In the genomic region with DNA sequence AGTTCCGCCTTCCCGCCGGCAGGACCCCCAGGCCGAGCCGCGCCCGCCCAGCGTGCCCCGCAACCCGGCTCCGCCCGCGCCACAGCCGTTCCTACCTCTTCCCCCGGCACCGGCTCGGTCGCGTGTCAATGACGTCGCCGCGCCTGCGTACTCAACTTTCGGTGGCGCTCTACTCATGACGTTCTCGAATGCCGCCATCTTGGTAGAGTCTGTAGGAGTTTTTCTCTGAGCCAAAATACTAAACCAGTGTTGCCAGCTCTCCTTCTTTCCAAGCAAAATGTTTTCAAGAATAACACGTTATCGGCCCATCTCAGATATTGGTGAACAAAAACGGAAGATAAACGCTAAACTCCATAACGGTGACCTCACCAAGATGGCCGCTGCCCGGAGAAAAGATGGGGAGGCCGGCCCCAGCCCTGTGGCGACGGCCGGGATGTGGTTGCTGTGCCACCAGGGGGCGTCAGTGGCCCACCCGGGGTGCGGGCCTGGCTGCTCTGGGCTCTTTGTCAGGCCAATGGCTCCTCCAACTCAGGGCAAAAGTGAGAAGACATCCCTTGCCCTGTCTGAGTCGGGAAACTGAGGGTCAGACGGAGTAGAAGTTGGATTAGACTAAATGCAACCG, we compare ENCODE assay signal across 8 mouse cellular contexts. TPM values are rescaled to one million over a fixed set of nuclear protein-coding genes. Genes with fewer than 3 reads are reported as not detected.
DNase-seq lines count a peak whose midpoint lies in the region; ATAC-seq and TF ChIP-seq lines count a peak whose summit lies in the region.

Gene Ccdc124 (minus strand): TSS at position 572 of the 622 bp plus-strand sequence.

- H3K36me3 ChIP-seq in ES-E14 (ENCODE audit: control insufficient read depth, insufficient read depth, low read length, poor library complexity, severe bottlenecking): no peaks in the 10 kb centered on the region
- no peaks in the 10 kb centered on the region for H3K36me3 ChIP-seq in forebrain, postnatal 0 days (ENCODE audit: insufficient read depth)
- H3K36me3 ChIP-seq in lung, embryonic 15.5 days: no peaks in the 10 kb centered on the region

- no peaks in the 10 kb centered on the region for H3K9me3 ChIP-seq in ES-E14 (ENCODE audit: control insufficient read depth, insufficient read depth, low read depth, low read length)
- no peaks in the 10 kb centered on the region for H3K9me3 ChIP-seq in forebrain, postnatal 0 days (ENCODE audit: low read length)
- H3K9me3 ChIP-seq in lung, embryonic 15.5 days: no peaks in the 10 kb centered on the region

- peak; percentile 91 for ATAC-seq in forebrain, postnatal 0 days
- ATAC-seq in lung, embryonic 15.5 days (ENCODE audit: borderline replicate concordance, extremely low read depth, low FRiP score, low TSS enrichment): peak; percentile 87

- no peaks in the 10 kb centered on the region for H3K27me3 ChIP-seq in forebrain, postnatal 0 days (ENCODE audit: insufficient read depth, low read length)
- no peaks in the 10 kb centered on the region for H3K27me3 ChIP-seq in lung, embryonic 15.5 days

- peaks cover 2 to 25% of the 10 kb centered on the region in 2 experiments; a peak in 3 of 4 replicates for H3K4me1 ChIP-seq in ES-E14 (ENCODE audit: control insufficient read depth in 2 of 2, insufficient read depth in 2 of 2, low read length in 2 of 2, poor library complexity in 1 of 2)
- peaks cover 11% of the 10 kb centered on the region; the same call in 1 of the 2 replicates for H3K4me1 ChIP-seq in forebrain, postnatal 0 days (ENCODE audit: insufficient read depth)
- H3K4me1 ChIP-seq in lung, embryonic 15.5 days: peaks cover 18% of the 10 kb centered on the region

- peak within 1 kb of the TSS; percentile 80 to 85 for H3K4me3 ChIP-seq in ES-E14 (ENCODE audit: insufficient read depth in 1 of 2, low read depth in 1 of 2, low read length in 2 of 2, poor library complexity in 1 of 2, severe bottlenecking in 1 of 2)
- H3K4me3 ChIP-seq in forebrain, postnatal 0 days (ENCODE audit: low read depth, low read length): peak within 1 kb of the TSS; percentile 66
- H3K4me3 ChIP-seq in lung, embryonic 15.5 days: peak within 1 kb of the TSS; percentile 97

- in situ Hi-C loops in ES-E14 (cut with MboI; ENCODE audit: low sequenced_read_pairs in 2 of 2, unreplicated experiment in 2 of 2): no loop called here

- H3K9ac ChIP-seq in ES-E14 (ENCODE audit: insufficient read depth, low read depth, low read length, poor library complexity, severe bottlenecking): peak within 1 kb of the TSS; percentile 83
- H3K9ac ChIP-seq in forebrain, postnatal 0 days: peak within 1 kb of the TSS; percentile 59
- peak within 1 kb of the TSS; percentile 79 for H3K9ac ChIP-seq in lung, embryonic 15.5 days

- H3K4me2 ChIP-seq in forebrain, postnatal 0 days (ENCODE audit: low read depth): peak within 1 kb of the TSS; percentile 94
- H3K4me2 ChIP-seq in lung, embryonic 15.5 days: peak within 1 kb of the TSS; percentile 90

- 1% methylated on average over 46 of the region's 46 CpGs for WGBS in forebrain, postnatal 0 days
- under 1% methylated on average over 46 of the region's 46 CpGs for WGBS in lung, embryonic 15.5 days

- H3K27ac ChIP-seq in ES-E14 (ENCODE audit: insufficient read depth, low read depth, low read length, poor library complexity, severe bottlenecking): peak within 1 kb of the TSS; percentile 68
- H3K27ac ChIP-seq in forebrain, postnatal 0 days (ENCODE audit: low read depth, low read length): peak within 1 kb of the TSS; percentile 88
- peak within 1 kb of the TSS; percentile 84 for H3K27ac ChIP-seq in lung, embryonic 15.5 days

- TF ChIP-seq CTCF in forebrain, postnatal 0 days (IDR thresholded peaks at IDR 0.05; ENCODE audit: low read depth): peak; percentile 94

- DNase-seq in ES-E14 (ENCODE audit: low read depth, low spot score): peak; percentile 89
- peak; percentile 92 to 97 for DNase-seq in cerebellum, adult 18-20 months
- DNase-seq in forebrain, postnatal 0 days: peak; percentile 98
- peak; percentile 97 for DNase-seq in heart, postnatal 4 days
- peak; percentile 95 to 96 for DNase-seq in layer of hippocampus, adult 8-10 months (ENCODE audit: low spot score in 2 of 2)
- DNase-seq in ovary, adult 18-20 months (ENCODE audit: low spot score): peak; percentile 89
- DNase-seq in thymus, postnatal 0 days (ENCODE audit: low spot score): peak; percentile 96

TF ChIP-seq in ES-E14, 5 proteins besides CTCF, POLR2A, EP300 and RAD21:
- TF ChIP-seq HCFC1 (IDR thresholded peaks at IDR 0.05; ENCODE audit: borderline replicate concordance, insufficient read depth, low read length) (peak; percentile 94), ZNF384 (IDR thresholded peaks at IDR 0.05; ENCODE audit: low read depth, low read length) (no peak), CHD2 (IDR thresholded peaks at IDR 0.05; ENCODE audit: low read depth, low read length) (peak; percentile 34; the same call in 1 of the 2 replicates)
TF ChIP-seq in ES-E14: peak in this region for 2.

RNA-seq across cellular contexts. Expression of gene Ccdc124, which starts in this region (rescaled TPM):
- 52.5 and 82.3 TPM in 2 replicates for total RNA-seq in ES-E14 (2012; rRNA removed)
- 34.7 and 59.9 TPM in 2 replicates for total RNA-seq in forebrain, postnatal 0 days (2014; rRNA removed)
- polyA plus RNA-seq in forebrain, postnatal 0 days (2015; fragmentation: Nextera tagmentation; extraction: Ambion mirVana): 161 and 175 TPM in 2 replicates
- total RNA-seq in heart, postnatal 4 days (2021): 10 to 100 TPM; 42.6 to 46.2 TPM
- total RNA-seq in layer of hippocampus, adult 8-10 months (2022): 10 to 100 TPM; 69.8 to 87.9 (median 78.7) TPM
- polyA plus RNA-seq in lung, embryonic 15.5 days (2015; fragmentation: Nextera tagmentation; extraction: Ambion mirVana): 112 and 118 TPM in 2 replicates
- polyA plus RNA-seq in thymus, postnatal 0 days (2015; fragmentation: Nextera tagmentation; extraction: Ambion mirVana): 93.8 and 98.6 TPM in 2 replicates

Comparison
In these comparisons a context has a peak if more than half of its experiments do, and no peak if none do; other contexts are left out.
1. Peak in every context shown above with its lines: DNase-seq, ATAC-seq, H3K4me3 ChIP-seq and H3K27ac ChIP-seq.